Mouse (Mus musculus) adrenal gland, postnatal 0 days (tissue): ENCODE data around the gene Pex16. TPM values are rescaled to one million over a fixed set of nuclear protein-coding genes. Genes with fewer than 3 reads are reported as not detected.

Source experiments
- microRNA-seq: library from miRNA; unstranded; fragments of <30 nt; microRNA quantifications from one replicate; pipeline ENCODE4, GENCODE M21; 2016; ENCODE audit warnings: borderline replicate concordance; ENCODE audit not compliant: insufficient number of aligned reads
- polyA plus RNA-seq: library from polyadenylated mRNA; unstranded; fragments of >200 nt; fragmentation: Nextera tagmentation; extraction: Ambion mirVana; gene quantifications from 2 replicates; pipeline ENCODE4 v1.2.1, GENCODE M21; 2015

Gene Pex16
- polyA plus RNA-seq, result 64.3 and 172 TPM in 2 replicates

GRCm38 (mm10) chr2:92374514-92374913 lies at the start of gene Pex16, which contains the start of gene Large2:
Pex16 (plus strand) TSS chr2:92374676.
Large2 (minus strand) TSS chr2:92374869.

DNA sequence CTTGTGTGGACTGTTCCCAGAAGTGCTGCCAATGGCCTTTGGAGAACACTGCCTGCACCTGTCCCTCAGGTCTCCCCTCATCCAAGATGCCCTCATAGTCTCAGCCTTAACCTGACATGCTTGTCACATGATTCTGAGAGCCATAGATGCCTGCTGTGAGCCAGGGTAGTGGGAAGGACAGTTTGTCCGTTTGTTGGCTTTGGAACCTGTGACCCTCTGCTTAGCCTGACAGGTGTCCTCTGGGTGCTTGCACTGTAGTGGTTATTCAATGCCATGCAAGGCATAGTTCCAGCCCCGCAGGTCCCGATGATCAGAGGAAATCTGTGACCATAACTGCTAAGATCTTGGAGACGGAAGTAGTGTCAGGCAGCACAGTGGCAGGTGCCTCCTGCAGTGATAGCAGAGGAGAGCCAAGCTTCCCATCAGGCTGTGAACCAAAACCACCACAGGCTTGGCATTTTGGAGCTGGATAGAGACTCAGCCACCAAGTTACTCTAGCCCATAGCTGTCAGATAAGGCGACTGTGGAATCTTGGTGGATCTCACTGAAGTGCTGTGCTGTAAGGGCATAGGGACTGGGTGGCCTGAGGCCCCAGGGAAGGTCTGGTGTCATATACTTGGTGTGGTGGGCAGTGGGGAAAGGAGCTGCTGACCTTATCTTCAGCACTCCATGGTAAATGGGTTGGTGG lies 7.6 kb downstream of the Pex16 start, which contains the start of gene 1700029I15Rik:
1700029I15Rik (plus strand) TSS at position 638 of the 688 bp plus-strand sequence.

DNA sequence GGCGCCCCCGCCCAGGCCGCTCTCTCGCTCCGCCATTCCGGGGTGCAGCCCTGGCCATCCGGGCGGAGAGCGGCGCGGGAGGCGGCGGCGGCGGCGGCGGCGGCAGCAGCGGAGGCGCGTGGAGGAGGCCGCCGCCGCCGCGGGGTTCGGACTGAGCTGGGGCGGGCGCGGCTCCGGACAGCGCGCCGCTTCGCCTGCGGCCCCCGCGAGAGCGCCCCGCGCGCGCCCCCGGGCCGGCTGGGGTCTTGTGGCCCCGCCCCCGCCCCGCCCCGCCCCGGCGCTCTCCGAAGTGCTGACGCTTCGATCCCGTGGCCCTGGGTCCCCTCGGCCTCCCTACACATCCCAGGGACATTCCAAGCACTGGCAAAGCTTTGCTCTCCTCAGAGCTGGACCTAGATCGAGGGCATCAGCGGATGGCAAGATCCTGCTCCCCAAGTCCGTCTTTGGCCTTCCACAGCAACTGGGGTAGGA lies 26.6 kb downstream of the Pex16 start, which contains the start of gene Mapk8ip1:
Mapk8ip1 (minus strand) TSS at position 173 of the 471 bp plus-strand sequence.

Small RNA genes lying within 50 kb of the gene (microRNA-seq; reads per million reads assigned to microRNA genes)
- not detected for gene Mir7000

Other genes with a start within 250 kb of the Pex16 start
- 1.3 and 3.8 TPM in 2 replicates for gene Large2, start 193 bp downstream of the Pex16 start, polyA plus RNA-seq
- 2.0 and 5.7 TPM in 2 replicates for gene 1700029I15Rik, start 7.9 kb downstream of the Pex16 start, polyA plus RNA-seq
- gene Mapk8ip1, start 26.6 kb downstream of the Pex16 start, polyA plus RNA-seq, result 31.9 and 42.0 TPM in 2 replicates
- gene Cry2, start 59.4 kb downstream of the Pex16 start, polyA plus RNA-seq, result 18.2 and 29.1 TPM in 2 replicates
- 9.4 and 14.0 TPM in 2 replicates for gene Slc35c1, start 85.9 kb downstream of the Pex16 start, polyA plus RNA-seq
- gene Chst1, start 225.0 kb downstream of the Pex16 start, polyA plus RNA-seq, result 6.5 and 7.5 TPM in 2 replicates